Mouse (Mus musculus) ES-Bruce4 (cell line): ENCODE data around the gene 2410002F23Rik.
A peak's percentile ranks its signal among the peaks of the same experiment; 100 is the strongest.

Experiments
- CTCF ChIP-seq: IDR thresholded peaks from one replicate; pipeline ENCODE4 v1.8.1; 2011; ENCODE audit warnings: low read depth, low read length
- EP300 ChIP-seq: IDR thresholded peaks from 2 replicates; pipeline ENCODE4 v1.6.1; 2011; ENCODE audit warnings: low read depth, low read length; ENCODE audit not compliant: insufficient read depth
- POLR2A ChIP-seq: IDR thresholded peaks from one replicate; pipeline ENCODE4 v1.8.1; 2011; ENCODE audit warnings: low read length; ENCODE audit not compliant: insufficient read depth

GRCm38 (mm10) chr7:44246055-44246983, at the start of gene 2410002F23Rik, which contains the start of gene 1700028J19Rik:
- TF ChIP-seq CTCF (no peak), EP300 (no peak), POLR2A (peak; percentile 99)
